Mouse (Mus musculus) G1E (cell line): ENCODE results near the gene Acin1.

Experiments used
- CTCF ChIP-seq: IDR thresholded peaks from 2 replicates; pipeline ENCODE4 v1.5.1; 2012; ENCODE audit warnings: low read depth, low read length, inconsistent platforms, mixed read lengths
- GATA2 ChIP-seq: IDR thresholded peaks from 2 replicates; pipeline ENCODE4 v1.6.1; 2012; ENCODE audit warnings: low read depth, low read length, inconsistent platforms, borderline replicate concordance
- TAL1 ChIP-seq: conservative IDR thresholded peaks from 2 replicates; pipeline ENCODE4 v1.6.1; 2012; ENCODE audit warnings: low read depth, low read length, inconsistent platforms, mixed read lengths

DNA sequence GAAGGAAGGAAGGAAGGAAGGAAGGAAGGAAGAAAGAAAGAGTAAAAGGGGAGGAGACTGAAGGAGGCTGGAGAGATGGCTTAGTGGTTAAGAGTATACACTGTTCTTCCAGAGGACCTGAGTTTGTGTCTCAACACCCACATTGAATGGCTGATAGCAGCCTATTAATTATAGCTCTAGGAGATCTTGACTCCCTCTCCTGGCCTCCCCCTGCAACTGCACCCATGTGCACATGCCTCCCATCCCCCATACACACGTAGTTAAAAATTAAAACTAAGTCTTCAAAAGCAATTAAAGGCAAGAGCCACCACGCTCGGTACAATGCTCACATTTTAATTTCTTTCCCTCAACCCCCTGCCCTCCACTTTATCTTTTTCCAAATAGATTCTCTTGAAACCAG is 92.7 kb downstream of the Acin1 start:
- TF ChIP-seq CTCF (0 out of 2 replicates have a peak, but pooled peaks have one; percentile 25), TAL1 (no peak), GATA2 (no peak)
